Mouse (Mus musculus): ENCODE measurements around the gene Siglec1.

Siglec1 gene

DNA sequence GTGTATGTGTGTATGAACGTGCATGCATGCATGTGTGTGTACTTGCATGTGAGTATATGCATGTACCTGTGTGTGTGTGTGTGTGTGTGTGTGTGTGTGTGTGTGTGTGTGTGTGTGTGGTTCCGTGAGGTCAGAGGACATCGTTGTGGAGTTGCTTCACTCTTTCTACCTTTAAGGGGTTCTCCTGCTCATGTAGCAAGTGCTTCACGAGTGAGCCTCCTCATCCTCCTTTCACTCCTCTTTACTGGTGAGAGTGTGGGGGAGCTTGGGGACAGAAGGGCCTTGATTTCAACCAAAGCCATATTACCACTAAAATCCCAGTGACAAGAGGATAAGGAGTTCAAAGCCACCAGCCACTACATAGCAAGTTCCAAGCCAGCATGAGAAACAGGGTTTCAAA is 10.5 kb upstream of the Siglec1 start:
- DNase-seq (ENCODE audit: low read depth, low spot score): peak; percentile 33

DNA sequence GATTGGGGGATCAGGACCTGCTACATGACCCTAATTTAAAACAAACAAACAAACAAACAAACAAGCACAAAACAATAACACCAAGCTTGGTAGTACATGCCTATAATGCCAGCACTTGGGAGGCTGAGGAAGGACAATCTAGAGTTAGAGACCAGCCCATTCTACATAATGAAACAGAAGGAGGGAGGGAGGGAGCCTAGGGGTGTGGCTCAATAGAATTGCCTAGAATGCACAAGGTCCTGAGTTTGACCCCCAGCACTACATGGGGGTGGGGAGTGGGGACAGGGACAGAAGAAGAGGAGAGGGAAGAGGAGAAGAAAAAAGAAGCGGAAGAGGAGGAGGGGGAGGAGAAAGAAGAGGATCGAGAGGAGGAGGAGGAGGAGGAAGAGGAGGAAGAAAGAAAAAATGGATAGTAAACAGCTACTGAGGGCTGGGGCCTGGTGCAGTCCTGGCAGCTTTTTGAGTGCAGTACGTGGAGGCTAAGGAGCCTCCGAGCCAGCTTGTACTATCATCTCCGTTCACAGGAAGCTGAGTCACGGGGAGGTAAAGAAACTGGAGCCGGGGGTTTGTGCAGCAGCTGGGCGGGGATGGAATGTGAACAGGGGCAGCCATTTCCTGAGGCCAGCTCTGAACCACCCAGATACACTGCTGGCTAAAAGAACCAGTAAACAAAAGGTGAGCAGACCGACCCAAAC is 9.7 kb upstream of the Siglec1 start:
- peak; percentile 98 for DNase-seq (ENCODE audit: low read depth, low spot score)

DNA sequence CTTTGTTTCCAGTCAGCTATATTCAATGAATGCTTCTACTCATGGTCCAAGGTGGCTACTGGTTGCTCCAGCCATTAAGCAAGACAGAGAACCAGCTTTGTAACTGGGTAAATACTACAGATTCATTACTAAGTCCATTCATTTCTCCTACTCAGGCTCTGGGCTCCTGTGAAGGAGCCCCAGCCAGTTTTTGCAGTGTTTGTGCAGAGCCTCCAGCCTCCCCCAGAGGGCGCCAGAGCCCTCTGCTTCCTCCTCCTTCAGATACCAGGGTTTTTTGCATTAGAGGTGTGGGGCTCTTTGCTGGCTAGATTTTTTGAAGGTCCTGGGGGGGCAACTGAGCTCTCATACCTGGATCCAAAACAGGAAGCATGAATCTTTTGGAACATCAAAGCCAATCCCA is 8.3 kb upstream of the Siglec1 start:
- DNase-seq (ENCODE audit: low read depth, low spot score): peak; percentile 78

DNA sequence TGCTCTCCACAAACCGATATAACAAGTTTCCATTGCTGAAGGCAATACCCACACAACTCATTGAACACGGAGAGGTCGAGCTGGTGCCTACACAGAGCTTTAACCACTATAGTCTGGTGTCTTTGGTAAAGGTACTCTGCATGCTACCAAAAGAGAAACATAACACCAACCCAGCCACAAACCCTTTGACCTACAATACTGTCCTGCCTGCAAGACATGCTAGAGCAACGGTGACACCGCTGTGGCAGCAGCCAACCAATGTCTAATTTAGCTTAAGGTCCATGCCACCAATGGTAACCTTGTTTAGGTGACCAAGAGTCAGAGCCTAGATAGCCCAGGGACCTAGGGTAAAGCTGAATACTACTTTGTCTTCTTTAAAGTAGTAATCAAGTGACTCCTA is 7.0 kb upstream of the Siglec1 start:
- DNase-seq (ENCODE audit: low read depth, low spot score): no peak

DNA sequence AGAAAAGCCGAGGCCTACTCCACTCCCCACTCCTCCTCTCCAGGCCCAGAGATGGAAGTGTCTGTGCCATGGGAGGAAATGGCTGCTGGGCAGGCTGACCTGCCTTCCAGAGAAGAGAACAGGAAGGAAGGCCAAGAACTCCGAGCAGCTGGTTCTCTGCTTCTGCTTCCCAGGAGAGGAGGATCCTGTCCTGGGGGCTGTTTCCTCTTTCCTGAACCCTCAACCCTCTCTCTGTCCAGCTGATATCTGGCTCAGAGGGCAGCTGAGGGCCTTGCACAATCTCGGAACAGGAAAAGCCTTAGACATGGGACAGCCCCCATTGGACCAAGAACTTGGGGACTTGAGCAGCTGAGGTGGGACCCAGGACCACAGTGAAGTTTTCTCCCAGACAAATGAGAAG is 4.3 kb upstream of the Siglec1 start:
- no peak for DNase-seq (ENCODE audit: low read depth, low spot score)

DNA sequence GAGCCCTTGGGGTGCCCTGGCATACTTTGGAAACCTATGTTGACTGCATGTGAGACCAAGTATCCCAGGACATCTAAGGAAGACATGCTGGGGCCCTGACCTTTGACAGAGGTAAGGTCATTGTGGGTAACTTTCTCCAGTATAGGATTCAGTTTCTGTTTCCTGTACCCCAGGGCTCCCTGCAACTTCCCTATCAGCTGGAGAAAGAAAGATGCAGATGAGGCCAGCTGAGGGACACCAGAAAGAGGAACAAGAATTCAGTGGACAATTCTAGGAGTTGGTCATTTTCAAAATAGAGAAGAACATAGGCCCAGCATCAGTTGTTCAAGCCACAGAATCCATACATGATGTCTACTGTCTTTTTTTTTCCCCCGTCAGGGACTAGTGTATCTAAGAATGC is 3.1 kb upstream of the Siglec1 start:
- no peak for DNase-seq (ENCODE audit: low read depth, low spot score)

DNA sequence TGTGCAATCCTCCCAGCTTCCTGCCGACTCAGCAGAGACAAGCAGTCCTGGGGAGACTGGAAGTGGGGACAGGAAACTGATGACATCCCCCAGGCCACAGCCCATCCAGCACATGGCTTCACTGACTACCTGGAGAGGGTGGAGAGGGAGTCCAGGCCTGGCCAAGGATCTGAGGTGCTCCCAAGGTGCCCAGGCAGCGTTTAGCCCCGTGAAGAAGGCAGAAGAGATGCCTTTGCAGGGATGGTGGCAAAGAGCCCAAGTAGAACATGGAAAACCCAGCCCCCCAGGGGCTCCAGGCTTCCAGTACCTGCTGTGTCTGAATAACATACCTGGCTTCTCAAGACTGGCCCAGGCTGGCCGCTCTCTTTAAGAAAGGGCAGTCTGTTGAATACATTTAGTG is 2.0 kb upstream of the Siglec1 start:
- no peak for DNase-seq (ENCODE audit: low read depth, low spot score)

DNA sequence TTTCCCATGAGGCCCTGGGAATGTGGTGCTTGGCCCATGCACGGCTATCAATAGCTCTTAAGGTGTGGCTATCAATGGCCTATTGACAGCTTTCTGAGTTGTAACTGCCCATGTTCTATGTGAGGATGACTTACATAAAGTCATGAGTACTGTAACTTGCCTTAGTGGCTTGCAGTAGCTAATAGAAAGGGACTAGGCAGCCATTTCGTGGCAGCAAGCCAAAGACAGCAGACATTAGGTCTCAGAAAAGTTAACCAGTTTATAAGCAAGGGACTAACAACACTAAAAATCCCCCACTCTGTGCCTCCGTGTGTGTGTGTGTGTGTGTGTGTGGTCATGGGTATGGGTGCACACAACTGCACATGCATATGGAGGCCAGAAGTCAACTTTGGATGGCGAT is 2.4 kb downstream of the Siglec1 start:
- no peak for DNase-seq (ENCODE audit: low read depth, low spot score)

DNA sequence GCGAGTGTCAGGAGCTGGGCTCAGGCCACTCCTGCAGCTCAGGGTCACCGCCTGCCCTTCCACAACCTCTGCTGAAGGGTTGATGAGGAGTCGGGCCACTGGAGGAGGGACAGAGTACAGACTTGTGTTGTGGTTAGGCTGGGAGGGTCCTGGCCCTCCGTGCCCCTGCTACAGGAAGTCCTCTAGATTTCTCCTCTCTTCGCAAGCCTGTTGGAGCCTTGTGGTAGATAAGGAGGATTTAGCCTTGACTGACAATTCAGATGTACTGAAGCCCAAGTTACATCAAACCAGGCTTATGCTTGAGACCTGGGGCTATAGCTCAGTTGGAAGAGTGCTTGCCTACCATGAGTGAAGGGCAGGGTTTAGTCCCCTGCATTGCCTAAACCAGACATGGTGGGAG is 6.1 kb downstream of the Siglec1 start:
- no peak for DNase-seq (ENCODE audit: low read depth, low spot score)

DNA sequence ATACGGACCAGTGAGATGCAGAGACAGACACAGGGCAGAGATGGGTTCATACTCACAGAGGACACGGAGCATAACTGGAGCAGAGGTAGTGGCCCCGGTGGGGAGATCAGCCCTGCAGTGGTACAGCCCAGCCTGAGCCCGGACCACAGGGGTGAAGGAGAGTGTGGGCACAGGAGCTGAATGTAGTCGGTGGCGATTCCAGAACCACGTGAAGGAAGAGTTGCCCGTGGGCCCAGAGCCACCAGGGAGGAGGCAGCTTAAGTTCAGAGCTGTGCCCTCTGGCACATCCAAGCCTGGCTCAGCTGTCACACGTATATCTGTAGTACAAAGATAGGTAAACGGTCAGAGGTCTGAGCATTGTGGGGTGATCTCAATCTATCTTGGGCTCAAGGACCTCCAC is 14.0 kb downstream of the Siglec1 start:
- DNase-seq (ENCODE audit: low read depth, low spot score): no peak

DNA sequence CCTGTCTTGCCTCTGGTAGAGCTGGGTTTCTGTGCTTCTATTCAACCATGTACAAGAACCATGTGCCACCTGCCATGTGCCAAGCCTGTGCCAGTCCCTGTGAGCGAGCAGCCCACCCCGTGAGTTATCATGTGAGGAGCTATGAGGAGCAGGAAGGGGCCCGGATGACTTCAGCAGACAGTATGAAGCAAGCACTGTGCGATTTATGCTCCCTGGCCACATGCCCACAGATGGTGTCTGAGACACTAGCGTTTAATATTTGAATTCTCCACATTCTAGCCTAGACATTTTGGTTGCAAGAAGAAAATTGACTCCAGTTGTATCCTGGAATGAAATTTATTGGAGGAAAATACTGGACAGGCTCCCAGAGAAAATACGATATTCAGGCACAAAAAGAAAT is 19.1 kb downstream of the Siglec1 start:
- DNase-seq (ENCODE audit: low read depth, low spot score): no peak

DNA sequence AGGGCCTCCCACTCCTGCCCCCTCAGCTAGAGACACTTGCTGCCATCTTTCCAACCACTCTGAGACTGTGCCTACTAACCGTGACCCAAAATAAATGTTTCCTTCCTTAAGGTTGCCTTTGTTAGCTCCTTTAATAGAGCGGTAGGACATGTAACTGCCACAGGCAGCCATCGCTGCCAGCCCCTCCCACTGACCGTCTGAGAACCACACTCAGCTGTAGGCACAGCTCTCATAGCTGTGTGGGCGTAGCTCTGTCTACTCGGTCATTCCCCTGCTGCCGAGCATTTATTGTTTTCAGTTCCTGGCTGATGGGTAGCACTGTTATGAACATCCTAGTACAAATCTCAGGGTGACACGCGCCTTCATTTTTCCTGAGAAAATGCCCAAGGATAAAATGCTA is 20.2 kb downstream of the Siglec1 start:
- no peak for DNase-seq (ENCODE audit: low read depth, low spot score)

DNA sequence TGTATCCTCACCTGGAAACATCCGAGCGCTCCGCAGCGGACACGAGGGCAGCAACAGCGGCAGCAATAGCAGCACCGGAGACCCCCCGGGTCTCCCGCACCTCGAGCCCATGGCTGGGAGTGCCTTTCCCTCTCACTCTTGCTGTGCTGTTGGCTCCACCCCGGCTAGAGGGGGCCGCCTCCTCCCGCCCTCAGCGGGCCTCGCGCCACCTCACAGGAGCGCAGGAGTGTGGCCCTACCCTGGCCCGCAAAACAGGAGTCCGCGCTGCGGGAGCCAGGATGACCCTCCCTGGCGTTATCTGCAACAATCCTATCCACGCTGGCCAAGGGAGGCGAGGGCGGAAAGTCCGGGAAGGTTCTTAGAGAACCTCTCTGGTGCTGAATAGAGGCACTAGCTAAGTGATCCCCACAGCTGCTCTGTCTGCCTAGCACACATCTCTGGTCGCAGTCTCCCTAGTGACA is 23.1 kb downstream of the Siglec1 start, which contains the start of gene Adam33:
Gene Adam33, minus strand, starts transcription at position 411 of the 461 bp plus-strand sequence.
- DNase-seq (ENCODE audit: low read depth, low spot score): peak; percentile 34

DNA sequence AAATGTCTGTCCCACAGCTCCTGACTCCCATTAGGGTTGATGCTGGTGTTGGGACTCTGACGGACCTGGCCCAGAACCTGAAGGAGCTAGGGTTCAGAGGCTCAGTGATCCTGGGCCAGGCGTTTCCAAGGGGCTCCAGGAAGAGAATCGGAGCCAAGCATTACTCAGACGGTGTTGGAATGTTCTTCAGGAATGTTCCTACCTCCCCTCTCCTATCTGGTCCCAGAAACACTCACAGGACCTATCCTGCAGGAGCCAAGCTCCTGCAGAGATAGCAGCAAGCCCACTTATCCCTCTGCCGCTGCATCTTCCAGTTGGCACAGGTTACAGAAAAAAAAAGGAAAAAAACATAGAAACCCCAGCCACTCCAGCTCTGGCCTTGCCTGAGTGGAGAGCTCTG is 25.0 kb downstream of the Siglec1 start:
- no peak for DNase-seq (ENCODE audit: low read depth, low spot score)

DNA sequence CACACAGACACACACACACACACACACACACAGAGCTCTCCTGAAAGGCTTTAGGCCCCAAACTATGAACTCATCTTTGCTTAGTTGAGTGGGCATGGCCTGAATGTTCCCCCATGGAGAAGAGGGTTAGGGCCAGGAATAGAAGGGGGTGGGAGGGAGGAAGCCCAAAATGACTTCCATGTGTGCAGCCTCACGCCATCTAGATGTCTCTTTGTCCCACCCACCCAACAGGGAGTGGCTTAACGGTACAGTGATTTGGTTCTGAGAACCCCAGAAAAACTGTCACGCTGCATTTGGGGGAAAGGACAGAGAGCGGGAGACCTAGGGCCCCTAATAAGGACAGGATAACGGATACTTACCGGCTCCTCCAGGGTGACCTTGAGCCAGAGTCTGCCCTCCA is 25.8 kb downstream of the Siglec1 start:
- no peak for DNase-seq (ENCODE audit: low read depth, low spot score)

DNA sequence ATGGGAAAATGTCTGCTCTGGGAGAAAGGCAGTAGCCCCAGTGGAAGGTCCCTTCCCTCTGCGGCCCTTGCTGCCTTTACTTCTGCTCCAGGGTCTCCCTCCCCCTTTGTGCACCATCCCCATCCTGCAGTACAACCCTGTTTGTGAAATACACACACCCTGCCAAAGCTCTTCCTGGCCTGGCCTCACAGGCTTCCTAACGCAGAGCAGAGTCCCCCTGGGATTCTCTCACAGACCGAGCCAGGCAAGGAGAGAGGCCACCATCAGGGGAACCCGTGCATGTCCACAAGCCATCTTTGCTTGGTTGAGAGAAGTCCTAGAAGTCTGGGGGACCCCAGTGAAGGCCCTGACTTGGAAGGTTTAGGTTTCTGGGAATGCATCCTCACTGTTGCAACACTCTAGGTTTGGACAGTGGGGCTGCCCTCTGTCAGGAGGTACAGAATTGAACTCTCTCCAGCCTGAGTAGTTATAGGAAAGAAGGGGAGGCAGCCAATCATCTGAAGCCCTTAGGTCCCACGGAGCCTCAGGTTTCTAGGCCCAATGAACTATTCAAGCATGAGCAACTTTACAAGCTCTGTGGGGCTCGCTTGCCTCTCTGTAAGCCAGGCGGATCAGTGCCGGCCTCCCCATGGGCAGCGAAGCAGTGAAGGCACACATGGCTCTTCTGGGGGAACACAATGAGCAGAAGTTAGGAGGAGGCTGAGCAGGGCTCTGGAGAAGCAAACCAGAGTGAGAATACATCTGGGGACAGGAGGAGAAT is 26.6 kb downstream of the Siglec1 start:
- DNase-seq (ENCODE audit: low read depth, low spot score): no peak

DNA sequence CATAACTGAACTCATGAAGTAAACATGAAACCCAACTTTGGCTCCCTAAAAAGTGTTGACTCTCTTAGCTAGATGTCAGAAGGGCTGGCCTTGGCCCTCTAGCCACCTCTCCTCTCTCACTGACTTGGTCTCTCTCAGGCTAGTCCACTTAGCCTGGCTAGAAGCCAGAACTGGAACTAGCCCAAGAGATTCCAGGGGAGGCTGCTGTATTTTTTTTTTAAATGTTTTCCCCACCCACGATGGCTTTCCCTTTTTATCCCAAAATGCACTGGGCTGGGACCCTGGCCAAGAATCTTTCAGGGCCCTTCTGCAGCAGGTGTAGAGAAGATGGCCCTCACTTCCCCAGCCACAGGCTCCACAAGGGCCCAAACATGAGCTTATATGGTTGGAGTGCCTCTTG is 27.2 kb downstream of the Siglec1 start:
- DNase-seq (ENCODE audit: low read depth, low spot score): no peak

DNA sequence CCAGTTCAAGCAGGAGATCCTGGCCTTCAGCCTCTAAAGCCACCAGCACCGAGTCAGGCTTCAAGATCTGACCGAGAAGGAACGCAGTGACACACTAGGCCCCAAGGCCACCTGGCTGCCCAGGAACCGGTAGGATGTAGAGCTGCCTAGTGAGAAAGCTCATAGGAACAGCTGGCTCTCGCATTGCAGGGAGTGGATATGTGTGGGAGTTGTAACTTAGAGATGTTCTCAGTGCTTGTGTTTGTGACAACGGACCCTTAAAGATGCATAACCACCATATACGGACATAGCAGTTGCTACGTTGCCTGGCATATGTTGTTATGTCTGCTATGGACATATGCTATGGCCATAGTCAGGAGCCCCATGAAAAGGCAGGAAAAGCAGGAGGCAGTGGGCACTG is 27.9 kb downstream of the Siglec1 start:
- DNase-seq (ENCODE audit: low read depth, low spot score): no peak

DNA sequence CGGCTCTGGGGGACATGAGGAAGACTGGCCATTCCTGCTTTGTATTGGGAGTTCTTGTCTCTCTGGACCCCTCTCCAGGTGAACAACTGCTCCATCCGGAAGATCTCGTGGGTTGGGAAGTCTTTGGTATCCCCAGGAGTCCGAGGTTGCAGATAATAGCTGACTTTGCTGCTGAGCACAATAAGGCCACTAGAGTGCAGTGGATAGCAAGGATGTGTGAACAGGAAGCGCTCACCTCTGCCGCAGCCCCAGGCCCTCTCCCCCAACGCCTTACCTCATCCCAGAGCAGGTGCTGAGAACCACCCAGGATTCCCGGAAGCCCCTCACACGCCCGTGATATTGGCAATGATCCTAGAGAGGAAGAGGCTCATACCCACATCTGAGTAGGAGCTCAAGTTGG is 30.4 kb downstream of the Siglec1 start:
- peak; percentile 89 for DNase-seq (ENCODE audit: low read depth, low spot score)

DNA sequence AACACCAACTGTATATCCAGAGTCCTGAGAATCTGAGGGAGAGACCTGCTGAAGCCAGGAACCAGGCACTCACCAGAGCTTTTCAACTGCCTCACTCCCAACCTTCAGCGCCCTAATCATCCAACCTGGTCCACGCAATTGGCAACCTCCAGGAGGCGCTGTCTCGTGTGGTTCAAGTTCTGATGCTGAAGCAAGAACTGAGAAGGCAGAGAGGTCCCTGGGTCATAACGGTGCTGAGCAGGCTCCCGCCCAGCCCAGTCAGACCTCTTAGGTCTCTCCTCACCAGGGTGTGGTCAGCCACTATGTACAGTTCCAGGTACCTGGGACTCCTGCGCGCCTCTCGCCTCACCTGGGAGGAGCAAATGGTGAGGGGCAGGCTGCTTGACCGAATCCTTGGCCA is 30.9 kb downstream of the Siglec1 start:
- DNase-seq (ENCODE audit: low read depth, low spot score): peak; percentile 89

DNA sequence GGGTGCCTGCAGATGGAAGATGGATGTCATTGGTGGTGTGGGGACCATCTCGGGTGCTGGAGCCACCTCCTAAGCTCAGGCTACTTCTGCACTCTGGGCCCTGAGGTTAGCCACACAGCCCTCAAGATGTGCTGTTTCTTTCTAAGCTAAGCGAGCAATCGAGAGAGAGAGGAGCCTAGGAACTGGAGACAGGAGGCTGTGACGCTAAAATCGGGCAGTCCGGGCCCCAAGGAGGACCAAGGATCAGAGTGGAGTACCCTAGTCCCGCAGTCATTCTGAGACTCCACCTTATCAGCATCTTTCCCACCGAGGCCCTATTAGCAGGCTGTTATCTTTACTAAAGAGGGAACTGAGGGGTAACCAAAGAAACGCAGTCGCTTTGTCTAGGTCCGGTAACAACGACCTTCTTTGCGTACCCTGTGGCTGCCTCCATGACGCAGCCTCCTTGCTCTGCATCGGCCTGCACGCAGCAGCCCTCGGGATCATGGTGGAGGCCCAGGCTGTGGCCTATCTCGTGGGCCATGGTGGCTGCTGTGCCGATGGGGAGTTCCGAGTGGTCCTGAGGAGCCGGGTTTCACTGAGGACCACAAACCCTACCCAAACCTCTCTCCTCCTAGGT is 31.8 kb downstream of the Siglec1 start:
- DNase-seq (ENCODE audit: low read depth, low spot score): no peak

DNA sequence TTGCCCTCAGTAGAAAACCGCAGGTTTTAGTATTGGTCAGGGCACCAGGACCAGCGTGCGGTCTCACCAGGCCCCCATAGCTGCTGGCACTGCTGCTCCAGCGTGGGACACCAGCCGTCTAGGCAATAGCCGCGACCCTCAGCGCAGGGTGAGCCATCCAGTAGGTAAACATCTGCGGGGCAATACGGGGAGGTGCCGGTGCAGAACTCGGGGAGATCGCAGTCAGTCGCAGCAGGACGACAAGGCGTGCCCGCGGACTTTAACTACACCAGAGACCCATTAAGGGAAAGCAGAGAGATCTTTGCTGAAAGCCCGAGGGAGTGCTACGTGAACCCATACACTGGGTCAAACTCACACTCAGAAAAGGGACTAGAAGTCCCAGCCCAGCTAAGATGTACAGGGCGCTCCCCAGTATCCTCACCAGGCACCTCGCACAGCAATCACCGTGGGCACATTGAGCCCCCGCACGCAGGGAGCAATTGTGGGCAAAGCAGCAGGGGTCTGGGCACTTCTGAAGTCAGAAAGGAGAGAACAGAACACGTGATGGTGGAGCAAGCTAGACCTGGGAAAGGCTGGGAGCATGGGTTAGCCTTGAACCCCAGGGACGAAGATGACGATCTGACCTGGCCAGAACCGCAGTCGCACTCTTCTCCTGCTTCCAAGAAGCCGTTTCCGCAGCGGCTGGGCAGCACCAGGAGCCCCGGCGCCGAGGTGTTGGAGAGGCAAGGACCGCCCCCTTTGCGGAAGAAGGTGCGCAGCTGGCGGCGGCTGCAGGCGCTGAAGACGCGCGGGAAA is 32.5 kb downstream of the Siglec1 start:
- peak; percentile 49 for DNase-seq (ENCODE audit: low read depth, low spot score)

All from R1 (cell line).